Mouse (Mus musculus) spleen, adult 2 months (tissue): ENCODE measurements at regions not wholly inside any gene's neighbourhood (a gene's known extent, or its start where the extent isn't known, plus 50 kb on each side); places are given as distances from the start of the nearest gene placed in this dataset.

Experiments
- DNase-seq, 2 experiments: peaks; one replicate each; pipeline versions ENCODE4 v3.0.0 to v3.0.0-alpha.2; 2012 to 2021; ENCODE audit warnings: low spot score in 2 of 2, low read depth in 1 of 2
- H3K27ac ChIP-seq: fragments of 200-500 bp; 2 replicates; pipeline ENCODE4 v1.5.1; 2012; ENCODE audit warnings: low read length, inconsistent platforms; ENCODE audit not compliant: insufficient read depth
- H3K27me3 ChIP-seq: fragments of 200-500 bp; 2 replicates; pipeline ENCODE4 v1.6.1; 2012; ENCODE audit warnings: mild to moderate bottlenecking, moderate library complexity, low read length, inconsistent platforms; ENCODE audit not compliant: control insufficient read depth, insufficient read depth
- H3K36me3 ChIP-seq: fragments of 200-500 bp; 2 replicates; pipeline ENCODE4 v1.6.1; 2012; ENCODE audit warnings: mild to moderate bottlenecking, low read length, inconsistent platforms; ENCODE audit not compliant: control insufficient read depth, insufficient read depth
- H3K4me1 ChIP-seq: fragments of 200-500 bp; 2 replicates; pipeline ENCODE4 v1.6.1; 2011; ENCODE audit warnings: inconsistent platforms; ENCODE audit not compliant: control insufficient read depth, insufficient read depth, insufficient read length
- H3K4me3 ChIP-seq: fragments of 200-500 bp; 2 replicates; pipeline ENCODE4 v1.5.1; 2011; ENCODE audit warnings: mild to moderate bottlenecking, inconsistent platforms; ENCODE audit not compliant: insufficient read depth, insufficient read length; ENCODE audit errors: extremely low read depth
- CTCF ChIP-seq: fragments of 200-500 bp; IDR thresholded peaks from 2 replicates; pipeline ENCODE4 v1.5.1; 2011; ENCODE audit warnings: mild to moderate bottlenecking, inconsistent platforms; ENCODE audit not compliant: insufficient read depth, insufficient read length, insufficient replicate concordance; ENCODE audit errors: extremely low read depth
- POLR2A ChIP-seq: fragments of 200-500 bp; IDR thresholded peaks from 2 replicates; pipeline ENCODE4 v1.6.1; 2011; ENCODE audit warnings: low read depth, low read length, inconsistent platforms
- WGBS: fragments of 180-500 bp; shearing (Covaris S2); methylation state at CpG from one replicate; pipeline ENCODE4 v1.1.7; 2018; 5-methylcytosine and 5-hydroxymethylcytosine counted together

DNA sequence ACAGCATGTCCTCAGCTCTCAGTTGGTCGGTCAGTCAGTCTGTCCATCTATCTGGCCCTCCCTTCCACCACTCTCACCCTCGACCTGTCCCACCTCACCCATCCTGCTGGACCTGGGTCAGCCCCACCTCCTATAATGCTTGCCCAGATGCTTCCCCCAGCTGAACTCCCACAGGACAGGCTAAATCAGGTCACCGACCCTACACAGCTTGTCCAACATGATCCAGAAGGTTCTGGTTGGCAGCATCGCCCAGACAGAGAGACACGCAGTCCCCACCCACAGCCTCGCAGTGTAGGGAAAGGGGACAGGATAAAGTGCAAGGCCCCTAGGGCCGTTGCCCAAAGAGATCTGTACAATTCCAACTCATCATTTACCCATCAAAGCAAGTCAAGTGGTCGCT, 97.1 kb upstream of the Slc45a1 start:
- H3K27ac ChIP-seq: no peak overlapping the region
- WGBS: 87% methylated on average over 8 of the region's 8 CpGs
- DNase-seq: no peak

DNA sequence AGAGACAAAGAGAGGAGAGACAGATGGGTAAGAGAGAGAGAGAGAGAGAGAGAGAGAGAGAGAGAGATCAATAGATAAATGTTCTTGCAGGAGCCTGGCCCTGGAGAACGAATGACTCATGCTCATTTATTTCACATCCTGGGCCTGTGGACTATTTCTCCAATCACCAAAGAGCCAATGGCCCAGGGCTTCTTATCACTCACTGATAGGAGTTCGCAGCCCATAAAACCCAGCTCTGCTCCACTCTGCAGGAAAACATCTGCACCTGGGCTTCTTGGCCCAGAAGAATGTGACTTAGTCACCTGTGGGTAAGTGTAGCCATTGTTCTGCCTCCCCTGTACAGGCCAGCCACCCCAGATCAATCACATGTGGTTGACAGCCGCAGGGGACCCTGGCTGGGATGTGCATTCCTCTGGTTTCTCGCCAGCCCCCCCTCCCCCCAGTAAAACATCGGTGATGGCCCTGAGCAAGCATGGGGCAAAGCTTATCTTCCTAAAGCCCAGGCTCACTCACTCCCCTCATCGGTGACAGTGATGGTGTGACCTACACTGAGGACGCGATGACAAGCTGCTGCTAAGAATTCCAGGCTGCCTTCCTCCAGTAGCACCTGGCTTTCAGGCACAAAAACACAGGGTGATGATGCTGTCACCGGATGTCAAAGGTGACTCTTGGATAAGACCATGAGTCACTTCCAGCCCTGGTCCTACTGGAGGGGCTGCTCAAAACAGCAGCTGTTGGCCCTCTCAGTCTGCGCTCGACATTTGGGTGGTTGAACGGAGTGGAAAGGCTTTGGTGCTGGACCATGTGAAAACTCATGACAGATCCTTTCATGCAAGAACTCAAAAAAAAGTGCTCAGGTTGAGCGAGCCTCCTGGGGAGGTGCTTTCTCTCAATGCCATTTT, 96.4 kb upstream of the Slc45a1 start:
- no peak for DNase-seq
- no peaks in the 10 kb centered on the region for H3K27me3 ChIP-seq
- H3K4me1 ChIP-seq: no peaks in the 10 kb centered on the region
- no peak overlapping the region for H3K4me3 ChIP-seq
- no peaks in the 10 kb centered on the region for H3K36me3 ChIP-seq
- WGBS: 79% methylated on average over 13 of the region's 13 CpGs
- TF ChIP-seq CTCF: no peak
- TF ChIP-seq POLR2A: no peak
- no peak overlapping the region for H3K27ac ChIP-seq

More for the DNA sequence above, 97.1 kb upstream of the Slc45a1 start:
- Histone ChIP-seq H3K27me3 (no peaks in the 10 kb centered on the region), H3K4me3 (no peak overlapping the region), H3K36me3 (no peaks in the 10 kb centered on the region), H3K4me1 (no peaks in the 10 kb centered on the region)
- TF ChIP-seq CTCF (no peak), POLR2A (no peak)

DNA sequence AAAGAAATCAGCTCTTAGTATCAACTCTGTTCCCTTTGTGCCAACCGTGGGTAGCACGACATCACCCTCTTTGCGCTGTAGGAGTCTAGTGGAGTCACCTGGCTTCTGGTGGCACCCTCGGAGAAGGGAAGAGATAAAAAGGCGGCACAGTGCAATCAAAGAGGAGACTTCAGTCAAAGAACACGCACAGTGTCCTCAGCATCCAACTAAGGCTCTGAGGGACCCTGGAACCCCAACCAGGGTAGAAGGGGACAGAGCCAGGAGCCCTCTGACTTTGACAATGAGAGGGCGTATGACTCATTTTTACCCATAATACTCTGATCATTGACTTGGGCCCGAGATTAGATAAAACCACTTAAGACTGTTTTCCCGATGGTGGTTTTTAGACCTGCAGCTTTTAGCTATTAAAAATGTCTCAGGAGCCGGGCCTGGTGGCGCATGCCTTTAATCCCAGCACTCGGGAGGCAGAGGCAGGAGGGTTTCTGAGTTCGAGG, 94.5 kb upstream of the Slc45a1 start:
- H3K36me3 ChIP-seq: no peaks in the 10 kb centered on the region
- WGBS: 62% methylated on average over 13 of the region's 13 CpGs
- TF ChIP-seq POLR2A (no peak), CTCF (no peak)
- no peak overlapping the region for H3K4me3 ChIP-seq
- no peaks in the 10 kb centered on the region for H3K27me3 ChIP-seq
- H3K4me1 ChIP-seq: no peaks in the 10 kb centered on the region
- no peak for DNase-seq
- peak overlapping the region; percentile 29; the same call in 1 of the 2 replicates for H3K27ac ChIP-seq

DNA sequence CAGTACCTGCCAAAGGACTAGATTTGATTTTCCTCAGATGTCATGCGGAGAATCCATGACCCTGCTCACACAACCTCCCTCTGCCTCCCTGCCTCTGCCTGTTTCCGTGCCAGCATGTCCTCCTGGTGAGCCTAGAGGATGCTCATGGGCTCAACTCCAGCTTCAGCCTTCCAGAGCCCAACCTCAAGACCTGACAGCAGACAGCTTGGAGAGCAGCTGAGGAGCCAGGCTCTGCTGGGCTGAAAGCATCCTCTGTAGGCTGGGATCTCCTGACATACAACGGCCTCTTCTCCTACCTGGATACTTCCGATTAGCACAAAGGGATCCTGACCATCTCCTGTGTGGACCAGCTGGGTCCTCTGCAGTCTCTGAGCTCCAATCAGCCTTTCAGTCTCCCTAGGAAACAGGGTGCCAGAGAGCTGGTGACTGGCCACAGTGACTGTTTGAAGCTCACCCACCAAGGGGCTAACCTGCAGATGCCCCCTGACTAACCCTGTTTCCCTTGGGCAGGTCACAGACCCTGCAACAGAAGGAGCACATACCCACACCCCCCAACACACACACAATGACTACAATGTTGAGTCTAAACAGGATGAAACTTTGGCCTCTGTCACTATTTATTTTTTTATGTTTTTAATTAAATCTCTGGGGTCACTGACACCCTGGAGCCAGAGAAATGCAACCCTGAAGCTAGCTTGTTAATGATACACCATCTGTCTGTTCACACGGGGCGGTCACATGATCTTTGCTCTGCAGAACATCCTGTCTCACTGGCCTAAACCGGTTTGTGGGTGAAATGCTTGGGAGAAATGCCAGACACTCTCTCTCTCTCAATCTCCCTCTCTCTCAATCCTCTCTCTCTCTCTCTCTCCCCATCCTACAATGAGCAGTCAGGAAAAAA, 93.8 kb upstream of the Slc45a1 start:
- H3K4me3 ChIP-seq: no peak overlapping the region
- no peaks in the 10 kb centered on the region for H3K27me3 ChIP-seq
- no peaks in the 10 kb centered on the region for H3K4me1 ChIP-seq
- peak overlapping the region; percentile 29; the same call in 1 of the 2 replicates for H3K27ac ChIP-seq
- 50% methylated on average over 7 of the region's 7 CpGs for WGBS
- DNase-seq: no peak
- no peak for TF ChIP-seq CTCF
- no peak for TF ChIP-seq POLR2A
- no peaks in the 10 kb centered on the region for H3K36me3 ChIP-seq

DNA sequence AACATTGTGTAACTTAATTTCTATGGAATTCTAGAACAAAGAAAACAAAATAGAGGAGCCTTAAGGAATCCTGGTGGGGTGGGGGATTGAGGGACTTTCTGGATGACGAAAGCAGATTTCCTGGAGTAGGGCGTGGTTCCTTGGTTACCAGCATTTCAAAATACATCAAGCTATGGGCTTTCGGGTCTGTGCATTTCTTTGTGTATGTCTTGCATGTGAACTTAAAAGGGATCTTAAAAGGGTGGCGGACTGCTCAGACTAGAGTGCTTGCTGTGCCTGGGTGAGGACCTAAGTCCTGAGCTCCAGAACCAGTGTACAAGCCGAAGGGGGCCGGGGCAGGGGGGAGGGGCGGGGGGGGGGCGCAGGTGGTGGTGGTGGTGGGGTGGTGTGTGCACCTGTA, 91.5 kb upstream of the Slc45a1 start:
- H3K27me3 ChIP-seq: no peaks in the 10 kb centered on the region
- no peak overlapping the region for H3K4me3 ChIP-seq
- H3K4me1 ChIP-seq: no peaks in the 10 kb centered on the region
- no peaks in the 10 kb centered on the region for H3K36me3 ChIP-seq
- no peak for DNase-seq
- WGBS: 80% methylated on average over 8 of the region's 8 CpGs
- no peak overlapping the region for H3K27ac ChIP-seq
- TF ChIP-seq CTCF (no peak), POLR2A (no peak)

DNA sequence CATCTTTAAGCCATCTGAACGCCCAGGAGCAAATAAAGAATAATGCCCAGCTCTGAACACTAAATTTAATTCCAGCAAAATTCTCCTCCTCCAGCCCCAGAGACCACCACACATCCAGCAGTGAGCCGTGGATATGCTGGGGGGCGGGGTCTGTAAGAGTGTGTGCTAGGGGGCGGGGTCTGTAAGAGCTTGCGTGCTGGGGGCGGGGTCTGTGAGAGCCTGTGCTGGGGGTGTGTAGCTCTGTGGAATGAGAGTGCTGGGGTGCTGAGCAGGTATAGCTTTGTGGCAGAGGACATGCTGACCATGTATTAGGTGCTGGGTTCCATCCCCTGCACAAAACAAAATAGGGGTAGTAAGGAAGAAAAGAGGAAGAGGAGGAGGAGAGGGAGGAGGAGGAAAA, 91.1 kb upstream of the Slc45a1 start:
- Histone ChIP-seq H3K27me3 (no peaks in the 10 kb centered on the region), H3K36me3 (no peaks in the 10 kb centered on the region), H3K4me1 (no peaks in the 10 kb centered on the region), H3K27ac (no peak overlapping the region), H3K4me3 (no peak overlapping the region)
- no peak for DNase-seq
- 37% methylated on average over 6 of the region's 6 CpGs for WGBS
- TF ChIP-seq CTCF: no peak
- TF ChIP-seq POLR2A: no peak
